Mouse (Mus musculus) adrenal gland, postnatal 4 days (tissue): ENCODE measurements around the gene Zmynd10. TPM values are rescaled to one million over a fixed set of nuclear protein-coding genes. Genes with fewer than 3 reads are reported as not detected.
A peak's percentile ranks its signal among the peaks of the same experiment; 100 is the strongest.

Experiments
- DNase-seq, 2 experiments: peaks; one replicate each; pipeline ENCODE4 v3.0.0; 2021 to 2022; ENCODE audit warnings: low spot score in 2 of 2, mixed read lengths in 2 of 2
- long read RNA-seq, 2 experiments: library from polyadenylated mRNA; stranded (forward); transcript quantifications; one replicate each; pipeline ENCODE4 v2.0.0; 2021
- total RNA-seq, 2 experiments: library from RNA; stranded (reverse); gene quantifications; 2 replicates each; pipeline ENCODE4 v1.2.3; 2021

Gene Zmynd10
- 1 to 10 TPM in 1 of 2 experiments, under 1 TPM in 1; 0.71 to 1.6 TPM for total RNA-seq
- long read RNA-seq, experiment 1: 0 reads
- long read RNA-seq, experiment 2: 0 reads

- DNase-seq: peak; percentile 72 to 84
Observed at GRCm38 (mm10) chr9:107547026-107547425, at the start of gene Zmynd10. TSS of gene Zmynd10 (plus strand) at chr9:107547298.

DNA sequence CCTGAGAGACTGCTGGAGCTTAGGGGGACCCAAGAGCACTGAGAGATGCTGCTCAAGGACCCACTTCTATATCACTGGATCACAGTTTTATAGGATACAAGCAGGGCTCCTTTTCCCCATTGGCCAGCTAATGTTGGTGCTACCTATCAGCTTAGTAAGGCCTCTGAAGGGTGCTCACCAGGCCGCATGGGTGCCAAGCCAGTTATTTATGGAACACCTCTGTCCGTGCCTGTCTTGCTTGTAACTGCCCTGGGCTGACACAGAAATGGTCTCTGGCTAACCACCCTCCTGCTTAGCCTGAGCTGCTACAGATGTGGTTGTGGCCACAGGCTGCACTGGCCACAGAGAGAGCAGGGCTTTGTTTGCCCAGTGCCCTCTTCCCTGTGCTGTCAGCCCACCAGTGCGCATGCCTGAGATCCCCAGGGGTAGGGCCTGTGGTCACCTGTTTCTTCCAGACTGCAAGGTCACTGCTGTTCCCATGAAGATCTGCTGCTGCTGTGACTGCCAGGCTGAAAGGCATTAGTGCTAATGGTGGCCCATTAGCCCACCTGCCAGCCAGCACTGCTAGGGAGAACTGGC, 46.3 kb upstream of the Zmynd10 start:
- no peak for DNase-seq

DNA sequence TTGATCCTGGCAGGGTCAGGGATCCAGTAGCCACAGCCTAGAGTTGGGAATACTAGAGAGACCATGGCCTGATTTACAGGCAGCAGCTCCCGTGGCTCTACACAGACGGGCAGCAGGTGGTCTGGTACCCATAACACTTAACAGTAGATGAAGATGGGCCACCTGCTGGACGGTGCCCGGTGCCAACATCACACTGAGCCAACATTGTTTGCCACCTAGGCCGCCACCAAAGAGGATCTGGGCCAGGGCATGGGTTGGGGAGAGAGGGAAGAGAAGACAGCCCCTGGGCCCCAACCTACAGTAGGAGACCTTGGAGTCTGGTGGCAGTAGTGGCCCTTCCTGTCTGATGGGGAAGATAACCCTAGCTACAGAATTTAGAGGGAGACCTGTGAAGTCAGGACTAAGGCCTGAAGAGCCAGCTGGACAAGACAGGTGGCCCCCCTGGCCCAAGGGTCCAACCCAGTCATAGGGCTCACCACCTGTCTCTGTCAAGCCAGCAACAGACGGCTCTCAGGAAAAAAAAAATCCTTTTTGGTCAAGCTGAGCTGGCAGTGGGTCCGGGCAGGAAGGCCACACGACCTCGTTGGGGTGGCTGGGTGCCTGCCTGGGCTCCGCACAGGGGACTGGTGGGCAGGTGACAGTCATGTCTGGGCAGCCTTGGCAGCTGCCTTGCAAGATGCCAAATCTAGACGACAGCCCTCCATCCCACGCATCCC, 44.8 kb upstream of the Zmynd10 start:
- no peak for DNase-seq

GRCm38 (mm10) chr9:107504662-107505537, 42.2 kb upstream of the Zmynd10 start:
- DNase-seq: no peak

- no peak for DNase-seq
Observed at GRCm38 (mm10) chr9:107508266-107508665, 38.8 kb upstream of the Zmynd10 start.

DNA sequence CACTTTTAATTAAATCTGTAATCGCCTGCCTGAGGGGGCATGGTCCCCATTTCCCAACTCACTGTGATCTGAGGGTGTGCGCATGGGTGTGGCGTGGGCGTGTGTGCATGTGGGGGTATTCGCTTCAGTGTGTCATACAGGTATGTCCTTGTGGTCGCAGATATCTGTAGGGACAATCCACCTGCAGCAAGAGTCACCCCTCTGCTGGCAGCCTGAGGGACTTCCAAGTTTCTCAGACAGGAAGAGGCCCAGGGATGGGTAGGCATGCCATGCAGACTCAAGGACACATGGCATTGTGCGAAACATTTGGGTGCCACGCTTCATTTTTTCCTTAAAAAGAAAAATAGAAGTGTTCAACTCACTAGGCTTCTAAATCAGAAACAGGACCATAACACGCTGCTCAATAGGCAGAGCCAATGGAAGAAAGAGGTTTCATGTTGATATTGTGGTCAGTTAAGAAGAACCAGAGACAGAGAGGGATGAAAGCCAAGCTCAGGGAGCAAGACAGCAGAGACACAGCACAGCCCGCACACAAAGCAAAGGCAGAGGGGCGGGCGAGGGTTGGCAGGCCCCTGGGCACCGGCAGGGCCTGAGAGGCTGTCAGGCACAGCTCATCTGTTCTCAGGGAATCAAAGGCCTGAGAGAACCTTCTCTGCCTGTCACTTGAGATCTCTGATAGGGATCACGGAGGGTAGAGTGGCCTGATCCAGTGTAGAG, 36.6 kb upstream of the Zmynd10 start:
- no peak for DNase-seq

GRCm38 (mm10) chr9:107511436-107511835, 35.7 kb upstream of the Zmynd10 start:
- DNase-seq: no peak

DNA sequence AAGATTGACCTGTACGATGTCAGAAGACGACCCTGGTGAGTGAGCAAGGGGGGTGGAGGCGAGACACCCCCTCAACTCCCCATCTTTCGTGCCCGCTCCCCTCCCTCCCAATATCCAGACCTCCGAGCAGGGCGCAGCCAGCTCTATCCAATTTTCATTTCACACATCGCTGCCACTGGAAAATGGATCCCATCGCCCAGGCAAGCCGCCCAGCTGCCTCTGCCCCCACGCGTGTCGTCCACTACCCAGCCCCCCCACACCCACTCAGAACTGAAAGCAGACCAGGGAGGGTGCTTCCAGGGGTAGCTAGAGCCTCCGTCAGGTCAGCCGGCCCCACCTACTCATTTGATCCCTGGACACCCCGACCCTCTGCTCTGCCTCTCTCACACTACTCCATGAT, 34.8 kb upstream of the Zmynd10 start:
- DNase-seq: no peak

DNA sequence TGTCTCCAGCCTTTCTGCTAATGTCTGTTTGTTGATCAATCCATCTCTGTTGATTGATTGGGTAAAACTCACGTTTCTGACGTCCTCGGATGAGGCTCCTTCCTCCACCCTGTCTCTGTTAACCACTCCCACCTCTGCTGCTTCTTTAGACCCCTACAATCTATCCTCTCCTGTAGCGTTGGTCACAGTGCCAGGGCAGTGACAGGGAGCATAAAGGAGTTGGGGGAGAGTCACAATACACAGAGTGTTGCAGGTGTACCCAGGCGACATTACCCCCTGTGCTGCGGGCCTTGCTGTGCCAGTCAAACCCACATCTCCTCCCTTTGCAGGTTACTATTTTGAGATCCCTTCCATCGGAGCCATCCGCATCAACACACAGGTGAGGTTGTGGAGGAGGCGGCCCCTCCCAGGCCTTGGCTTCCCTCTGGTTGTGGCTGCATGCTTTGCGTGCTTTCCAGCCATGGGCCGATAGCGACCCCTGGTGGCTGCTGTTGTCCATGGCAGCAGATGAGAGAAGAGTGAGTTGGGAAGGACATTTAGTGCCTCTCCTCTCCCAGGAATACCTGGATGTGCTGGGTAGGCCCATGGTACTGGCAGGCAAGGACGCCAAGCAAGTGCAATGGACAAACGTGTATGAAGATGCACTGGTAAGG, 32.7 kb upstream of the Zmynd10 start:
- peak; percentile 76 to 80 for DNase-seq

- no peak for DNase-seq
Observed at GRCm38 (mm10) chr9:107520331-107520730, 26.8 kb upstream of the Zmynd10 start.

DNA sequence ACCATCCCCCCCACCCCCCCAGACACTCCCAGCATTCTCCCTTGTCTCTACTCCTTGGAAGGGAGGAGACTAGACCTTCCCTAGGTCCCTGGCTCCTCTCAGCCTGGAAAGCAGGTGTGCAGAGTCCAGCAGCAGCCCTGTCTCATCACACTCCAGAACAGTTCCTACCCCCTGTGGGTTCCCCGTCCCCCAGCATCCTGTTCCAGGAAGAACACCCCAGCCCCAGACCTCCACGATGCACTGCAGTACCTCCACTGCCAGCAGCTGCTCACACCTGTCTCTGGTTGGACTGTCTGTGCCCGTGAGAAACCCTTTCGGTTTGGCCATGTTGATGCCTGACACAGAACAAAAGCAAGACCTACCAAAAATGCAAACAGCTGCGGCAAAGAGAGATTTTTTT, 25.9 kb upstream of the Zmynd10 start:
- DNase-seq: no peak

- no peak for DNase-seq
Observed at GRCm38 (mm10) chr9:107521711-107522399, 25.2 kb upstream of the Zmynd10 start.

DNA sequence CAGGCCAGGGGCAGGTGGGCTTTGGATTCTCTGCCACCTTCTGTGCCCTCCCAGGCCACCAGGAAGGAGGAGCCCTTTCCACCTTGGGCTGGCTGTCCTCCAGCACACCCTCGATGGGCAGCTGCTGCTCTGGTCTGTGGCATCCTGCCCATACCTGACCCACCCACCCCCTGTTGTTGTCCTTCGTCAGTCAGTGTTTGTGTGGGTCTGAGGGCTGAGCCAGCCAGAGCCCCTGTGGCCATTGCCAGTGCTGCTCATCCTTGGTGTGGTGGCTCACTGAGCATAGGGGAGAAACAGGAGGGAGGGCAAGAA, 24.7 kb upstream of the Zmynd10 start:
- no peak for DNase-seq

DNA sequence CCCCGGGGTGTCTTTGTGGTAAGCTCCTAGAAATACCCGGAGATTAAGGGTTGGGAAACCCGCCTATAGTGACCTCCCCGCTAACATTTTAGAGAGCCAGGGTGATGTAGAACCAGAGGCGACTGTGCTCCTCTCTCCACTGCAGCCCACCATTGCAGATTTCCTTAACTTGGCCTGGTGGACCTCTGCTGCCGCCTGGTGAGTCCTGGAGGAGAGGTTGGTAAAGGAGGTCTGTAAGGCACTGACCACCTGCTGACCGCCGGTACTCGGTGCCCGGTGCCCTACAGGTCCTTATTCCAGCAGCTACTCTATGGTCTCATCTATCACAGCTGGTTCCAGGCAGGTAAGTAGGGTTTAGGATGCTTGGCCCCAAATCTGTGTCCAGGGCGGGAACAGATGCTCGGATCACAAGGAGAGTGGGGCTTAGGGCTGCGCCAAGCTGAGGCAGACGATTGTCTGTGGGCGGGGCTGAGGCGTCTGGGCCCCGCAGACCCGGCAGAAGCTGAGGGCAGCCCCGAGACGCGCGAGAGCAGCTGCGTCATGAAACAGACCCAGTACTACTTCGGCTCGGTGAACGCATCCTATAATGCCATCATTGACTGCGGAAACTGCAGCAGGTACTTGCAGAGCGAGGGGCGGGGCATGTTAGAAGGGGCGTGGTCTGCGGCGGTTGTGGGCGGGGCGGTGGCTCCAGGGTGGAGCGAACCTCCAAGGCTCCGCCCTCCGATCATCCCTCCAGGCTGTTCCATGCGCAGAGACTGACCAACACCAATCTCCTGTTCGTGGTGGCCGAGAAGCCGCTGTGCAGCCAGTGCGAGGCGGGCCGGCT, 20.7 kb upstream of the Zmynd10 start:
- DNase-seq: peak; percentile 66 to 73

DNA sequence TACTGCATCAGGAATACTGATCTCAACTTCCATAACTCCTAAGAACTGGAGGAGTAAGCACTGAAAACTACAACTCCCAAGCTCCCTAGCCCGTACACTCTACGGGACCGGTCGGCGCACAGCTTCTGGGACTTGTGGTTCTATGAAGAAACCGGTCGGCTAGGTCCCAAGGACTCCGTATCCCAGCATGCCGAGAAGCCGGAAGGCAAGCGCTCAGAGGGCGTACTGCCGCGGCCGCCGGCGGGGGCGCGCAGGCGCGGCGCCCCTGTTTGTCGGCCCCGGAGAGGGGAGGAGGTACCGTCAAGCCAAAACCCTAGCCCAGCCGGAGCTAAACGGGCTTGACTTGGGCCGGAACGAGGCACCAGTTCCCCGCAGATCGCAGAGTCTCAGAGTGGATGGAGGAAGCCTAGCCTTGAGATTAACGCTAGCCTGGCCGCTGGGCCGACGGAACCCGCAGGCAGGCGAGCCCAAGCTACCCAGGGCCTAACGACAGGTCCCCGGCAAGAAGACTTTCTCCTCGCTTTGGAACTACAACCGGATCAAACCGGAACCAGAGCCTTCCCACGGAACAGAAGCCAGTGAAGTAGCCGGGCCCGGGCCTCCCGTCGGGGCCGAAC, 13.2 kb upstream of the Zmynd10 start, which contains the start of gene Tmem115:
Gene Tmem115 (plus strand): TSS at position 155 of the 617 bp plus-strand sequence.
- peak; percentile 70 to 84 for DNase-seq

DNA sequence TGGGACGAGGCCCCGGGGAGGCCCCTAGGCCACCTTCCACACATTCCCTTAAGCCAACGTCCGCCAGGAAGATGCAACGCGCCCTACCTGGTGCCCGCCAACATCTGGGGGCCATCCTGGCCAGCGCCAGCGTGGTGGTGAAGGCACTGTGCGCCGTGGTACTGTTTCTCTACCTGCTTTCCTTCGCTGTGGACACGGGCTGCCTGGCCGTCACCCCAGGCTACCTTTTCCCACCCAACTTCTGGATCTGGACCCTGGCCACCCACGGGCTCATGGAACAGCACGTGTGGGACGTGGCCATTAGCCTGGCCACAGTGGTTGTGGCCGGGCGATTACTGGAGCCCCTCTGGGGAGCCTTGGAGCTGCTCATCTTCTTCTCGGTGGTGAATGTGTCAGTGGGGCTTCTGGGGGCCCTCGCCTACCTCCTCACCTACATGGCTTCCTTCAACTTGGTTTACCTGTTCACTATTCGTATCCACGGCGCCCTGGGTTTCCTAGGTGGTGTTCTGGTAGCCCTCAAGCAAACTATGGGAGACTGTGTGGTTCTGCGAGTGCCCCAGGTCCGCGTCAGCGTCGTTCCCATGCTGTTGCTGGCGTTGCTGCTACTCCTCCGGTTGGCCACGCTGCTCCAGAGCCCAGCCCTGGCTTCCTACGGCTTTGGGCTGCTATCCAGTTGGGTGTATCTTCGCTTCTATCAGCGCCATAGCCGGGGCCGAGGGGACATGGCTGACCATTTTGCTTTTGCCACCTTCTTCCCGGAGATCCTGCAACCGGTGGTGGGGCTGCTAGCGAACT, 12.5 kb upstream of the Zmynd10 start:
- no peak for DNase-seq

DNA sequence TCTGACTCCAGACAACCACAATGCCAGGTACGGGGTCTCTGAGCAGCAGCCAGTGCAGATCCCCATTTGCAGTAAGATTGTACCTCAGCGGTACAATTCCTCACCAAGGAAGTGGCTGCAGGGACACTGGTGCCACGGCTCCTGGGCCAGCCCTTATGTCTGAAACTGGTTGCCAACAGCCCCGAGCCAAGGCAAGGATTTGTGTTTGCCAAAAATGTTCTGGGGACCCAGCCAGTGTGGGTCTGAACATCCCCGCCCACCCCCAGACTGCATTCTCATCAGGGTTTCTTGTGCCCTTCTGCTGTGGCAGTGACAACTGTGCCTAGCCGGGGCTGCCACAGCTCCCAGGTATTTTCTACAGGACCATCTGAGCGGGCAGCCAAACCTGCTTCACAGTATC, 8.9 kb upstream of the Zmynd10 start:
- no peak for DNase-seq

DNA sequence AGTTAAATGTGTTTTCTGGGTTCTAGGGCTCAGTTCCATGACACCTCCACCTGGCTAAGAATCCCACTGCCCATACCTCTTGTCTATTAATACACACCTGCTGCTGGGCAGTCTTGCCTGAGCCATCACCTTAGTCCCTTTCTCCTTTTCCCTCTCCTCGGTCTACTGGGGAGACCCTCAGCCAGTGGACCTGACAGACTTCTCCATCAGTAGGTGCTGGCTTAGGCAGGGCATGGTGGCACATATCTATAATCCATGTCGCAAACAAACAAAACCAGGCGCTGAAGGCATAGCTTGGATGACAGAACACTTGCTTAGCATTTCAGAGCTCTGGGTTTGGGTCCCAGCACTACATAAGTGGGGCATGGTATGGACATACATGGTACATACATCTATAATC, 8.4 kb upstream of the Zmynd10 start:
- DNase-seq: no peak
